ENCODE assay signal across 6 mouse cellular contexts in the genomic region with DNA sequence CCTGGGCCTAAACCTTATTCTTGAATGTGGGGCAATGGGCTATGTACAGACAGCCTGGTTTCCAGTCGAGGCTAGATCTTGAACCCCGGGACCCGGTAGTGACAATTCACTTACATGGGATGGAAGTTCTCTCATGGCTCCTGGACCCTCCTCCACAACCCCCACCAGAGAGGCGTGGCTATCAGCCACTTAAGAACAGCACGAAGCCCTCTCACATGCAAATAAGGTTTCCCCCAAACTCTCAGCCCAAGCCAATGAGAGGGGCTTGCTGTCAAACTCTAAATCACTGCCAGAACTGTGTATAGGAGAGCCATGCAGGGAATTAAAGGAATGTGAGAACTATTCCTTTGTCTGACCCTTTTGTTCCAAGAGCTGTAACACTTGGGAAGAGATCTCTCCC. TPM values are rescaled to one million over a fixed set of nuclear protein-coding genes. Genes with fewer than 3 reads are reported as not detected.
DNase-seq lines count a peak whose midpoint lies in the region; ATAC-seq lines count a peak whose summit lies in the region.
"Not testable (repeated sequence)": the region's sequence is repeated elsewhere in the genome, so short reads cannot be mapped to it uniquely, and the experiment has no call there.

No protein-coding gene starts in this region.

- DNase-seq in ES-CJ7 (ENCODE audit: low read depth, low spot score) (peak; percentile 96), WW6 (ENCODE audit: low read depth, low spot score) (peak; percentile 74)
- DNase-seq in embryo, embryonic 10 days (ENCODE audit: low spot score) = peak; percentile 20
- DNase-seq in forebrain, embryonic 11.5 days (ENCODE audit: low spot score) = not testable (repeated sequence)
- peak; percentile 16 for DNase-seq in heart, adult 11 months

- H3K4me3 ChIP-seq in forebrain, embryonic 11.5 days (ENCODE audit: low read depth, low read length); midbrain, embryonic 12.5 days: not testable (repeated sequence)

- not testable (repeated sequence) for H3K4me2 ChIP-seq in forebrain, embryonic 11.5 days (ENCODE audit: low read depth, low read length, severe bottlenecking); midbrain, embryonic 12.5 days (replicated peaks)

- H3K27ac ChIP-seq in forebrain, embryonic 11.5 days (ENCODE audit: low read depth, low read length); midbrain, embryonic 12.5 days (replicated peaks): not testable (repeated sequence)

- not testable (repeated sequence) for H3K9ac ChIP-seq in forebrain, embryonic 11.5 days (ENCODE audit: low read length); midbrain, embryonic 12.5 days (replicated peaks)

- H3K4me1 ChIP-seq in forebrain, embryonic 11.5 days (replicated peaks; ENCODE audit: control insufficient read depth, insufficient read depth, low read length); midbrain, embryonic 12.5 days: not testable (repeated sequence)

- not testable (repeated sequence) for H3K9me3 ChIP-seq in forebrain, embryonic 11.5 days (ENCODE audit: control insufficient read depth, low read length); midbrain, embryonic 12.5 days

- 49% methylated on average over 5 of the region's 5 CpGs for WGBS in forebrain, embryonic 11.5 days
- 47% methylated on average over 5 of the region's 5 CpGs for WGBS in midbrain, embryonic 12.5 days

- H3K36me3 ChIP-seq in forebrain, embryonic 11.5 days (ENCODE audit: control insufficient read depth, insufficient read depth, low read length); midbrain, embryonic 12.5 days: not testable (repeated sequence)

- ATAC-seq in forebrain, embryonic 11.5 days (replicated peaks; ENCODE audit: low FRiP score) = peak; percentile 34; the same call in 1 of the 2 replicates
- ATAC-seq in midbrain, embryonic 12.5 days (ENCODE audit: low FRiP score, low read depth) = peak; percentile 48; the same call in 1 of the 2 replicates

- H3K27me3 ChIP-seq in forebrain, embryonic 11.5 days (ENCODE audit: control insufficient read depth, insufficient read depth, low read length); midbrain, embryonic 12.5 days: not testable (repeated sequence)

RNA-seq across cellular contexts. Expression of gene Pole4, which starts 16.6 kb away (rescaled TPM):
- polyA plus RNA-seq in forebrain, embryonic 11.5 days (2014; fragmentation: Nextera tagmentation; extraction: Ambion mirVana) = 97.8 and 101 TPM in 2 replicates
- 88.4 and 100 TPM in 2 replicates for polyA plus RNA-seq in midbrain, embryonic 12.5 days (2016; fragmentation: Nextera tagmentation; extraction: Ambion mirVana)
